Mouse (Mus musculus) liver, adult 2 months (tissue): ENCODE measurements at regions not wholly inside any gene's neighbourhood (a gene's known extent, or its start where the extent isn't known, plus 50 kb on each side); places are given as distances from the start of the nearest gene placed in this dataset.

Source experiments
- CTCF ChIP-seq: fragments of 200-500 bp; IDR thresholded peaks from 2 replicates; pipeline ENCODE4 v1.5.1; 2011; ENCODE audit warnings: low read depth, low read length, control low read depth
- POLR2A ChIP-seq: fragments of 200-500 bp; IDR thresholded peaks from 2 replicates; pipeline ENCODE4 v1.6.1; 2011; ENCODE audit warnings: low read length, control low read depth; ENCODE audit not compliant: insufficient read depth; ENCODE audit errors: extremely low read depth

DNA sequence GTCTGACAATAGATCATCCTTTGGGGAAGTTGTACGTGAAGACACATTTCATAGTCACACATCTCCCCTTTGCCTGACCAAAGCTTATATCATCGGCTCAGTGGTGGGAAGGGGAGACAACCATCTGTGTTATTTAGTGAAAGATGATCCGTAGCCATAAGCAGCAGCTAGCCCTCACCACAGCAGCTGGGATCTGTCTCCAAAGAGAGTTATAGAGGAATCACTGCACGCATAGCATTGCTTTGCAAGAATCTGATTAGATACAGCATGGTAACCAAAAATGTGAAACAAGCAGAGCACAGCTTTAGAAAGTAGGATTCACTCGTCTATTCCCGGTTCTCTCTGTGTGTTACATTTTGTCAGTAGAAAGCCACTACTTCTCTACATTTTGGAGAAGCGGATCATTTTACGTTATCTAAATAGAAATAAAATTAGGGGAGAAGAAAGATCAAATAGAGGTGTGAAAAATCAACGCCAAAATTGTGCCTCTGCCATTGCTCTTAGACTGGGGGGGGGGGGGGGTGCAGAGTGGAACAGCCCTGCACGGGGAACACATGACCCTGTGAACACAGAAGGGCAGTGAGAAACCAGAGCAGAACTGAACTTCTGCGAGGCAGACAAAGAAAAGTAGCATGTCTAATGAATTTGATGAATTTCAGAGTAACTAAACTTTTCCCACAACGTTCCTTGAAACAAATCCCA, 108.7 kb upstream of the Acvr2a start:
- TF ChIP-seq CTCF (no peak), POLR2A (no peak)
